Mouse (Mus musculus) stomach, embryonic 14.5 days (tissue): ENCODE results near the gene Cdk14. TPM values are rescaled to one million over a fixed set of nuclear protein-coding genes. Genes with fewer than 3 reads are reported as not detected.
"Not testable (repeated sequence)": the region's sequence is repeated elsewhere in the genome, so short reads cannot be mapped to it uniquely, and the experiment has no call there.

Experiments used
- ATAC-seq: fragments of 200-750 bp; cut with Nextera tagmentation; 2 replicates; pipeline ENCODE4 v1.8.0; 2017; ENCODE audit warnings: low read depth, moderate TSS enrichment; ENCODE audit not compliant: insufficient number of reproducible peaks, insufficient read depth, low FRiP score
- H3K27ac ChIP-seq: fragments of 300-500 bp; sonication (generic); 2 replicates; pipeline ENCODE4 v1.5.1; 2014; ENCODE audit warnings: mild to moderate bottlenecking, low read length, moderate library complexity, mixed read lengths
- H3K27me3 ChIP-seq: fragments of 300-500 bp; sonication (generic); 2 replicates; pipeline ENCODE4 v1.6.1; 2014; ENCODE audit warnings: low read length, control low read depth, mixed read lengths; ENCODE audit not compliant: control insufficient read depth, insufficient read depth
- H3K36me3 ChIP-seq: fragments of 300-500 bp; sonication (generic); 2 replicates; pipeline ENCODE4 v1.6.1; 2014; ENCODE audit warnings: mild to moderate bottlenecking, control low read depth, low read length, moderate library complexity, mixed read lengths; ENCODE audit not compliant: control insufficient read depth, insufficient read depth
- H3K4me1 ChIP-seq: fragments of 300-500 bp; sonication (generic); 2 replicates; pipeline ENCODE4 v1.6.1; 2014; ENCODE audit warnings: low read length, control low read depth, mixed read lengths; ENCODE audit not compliant: control insufficient read depth, insufficient read depth
- H3K4me2 ChIP-seq: fragments of 300-500 bp; sonication (generic); replicated peaks from 2 replicates; pipeline ENCODE4 v1.6.1; 2014; ENCODE audit warnings: low read depth, low read length, control low read depth
- H3K4me3 ChIP-seq: fragments of 300-500 bp; sonication (generic); 2 replicates; pipeline ENCODE4 v1.5.1; 2014; ENCODE audit warnings: low read depth, low read length, control low read depth
- H3K9ac ChIP-seq: fragments of 300-500 bp; sonication (generic); replicated peaks from 2 replicates; pipeline ENCODE4 v1.6.1; 2014; ENCODE audit warnings: low read depth, mild to moderate bottlenecking, control low read depth, low read length, moderate library complexity, mixed read lengths
- H3K9me3 ChIP-seq: fragments of 300-500 bp; sonication (generic); 2 replicates; pipeline ENCODE4 v1.6.1; 2016; ENCODE audit warnings: low read depth, low read length, control low read depth; ENCODE audit not compliant: control insufficient read depth
- WGBS: fragments of 180-500 bp; shearing (Covaris S2); extraction: QIAGEN DNeasy Blood & Tissue Kit; methylation state at CpG from one replicate; pipeline ENCODE4 v1.1.7; 2014; 5-methylcytosine and 5-hydroxymethylcytosine counted together
- polyA plus RNA-seq: library from polyadenylated mRNA; unstranded; fragments of >200 nt; fragmentation: Nextera tagmentation; extraction: Ambion mirVana; gene quantifications from 2 replicates; pipeline ENCODE4 v1.2.1, GENCODE M21; 2014

The Cdk14 gene
- polyA plus RNA-seq, 1 experiment from 2014 or later: 28.3 TPM

DNA sequence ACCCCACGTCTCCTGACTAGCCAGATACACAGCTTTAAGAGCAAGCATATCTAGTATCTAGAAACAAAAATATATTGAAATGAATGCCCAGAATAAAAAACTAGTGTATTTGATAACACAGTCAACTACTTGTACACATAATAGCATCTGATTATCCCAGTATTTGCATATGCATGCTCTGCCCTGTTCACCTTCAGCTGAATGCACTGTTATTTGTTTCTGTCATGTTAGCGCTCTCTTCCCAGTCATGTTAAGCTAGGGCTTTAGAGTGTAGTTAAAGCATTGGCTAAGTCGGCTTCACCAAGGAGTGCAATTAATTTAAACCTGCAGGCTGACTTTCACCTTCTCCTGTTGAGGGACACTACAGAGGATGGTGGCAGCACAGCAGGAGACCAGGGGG, 490.5 kb downstream of the Cdk14 start:
- H3K9me3 ChIP-seq: no peaks in the 10 kb centered on the region
- no peak overlapping the region for H3K27ac ChIP-seq
- H3K4me1 ChIP-seq: no peaks in the 10 kb centered on the region
- H3K27me3 ChIP-seq: no peaks in the 10 kb centered on the region
- no peaks in the 10 kb centered on the region for H3K36me3 ChIP-seq
- no peak overlapping the region for H3K4me2 ChIP-seq
- H3K9ac ChIP-seq: no peak overlapping the region
- no peak overlapping the region for H3K4me3 ChIP-seq
- 60% methylated on average over 3 of the region's 3 CpGs for WGBS
- no peak for ATAC-seq

DNA sequence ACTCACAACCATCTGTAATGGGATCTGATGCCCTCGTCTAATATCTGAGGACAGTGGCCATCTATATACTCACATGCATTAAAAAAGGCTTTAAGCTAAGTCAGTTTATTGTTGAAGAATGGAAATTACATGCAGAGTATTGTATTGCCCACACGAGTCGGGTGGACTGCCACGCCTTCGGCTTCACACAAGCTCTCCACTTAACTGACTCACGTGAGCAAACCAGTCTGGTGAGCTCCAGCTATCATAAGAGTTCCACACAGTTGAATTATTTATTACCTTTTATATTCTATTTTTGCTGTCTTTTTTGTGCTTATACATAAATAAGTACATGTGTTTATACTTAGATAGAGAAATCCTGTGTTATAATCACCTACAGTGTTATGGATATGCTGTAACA, 495.2 kb downstream of the Cdk14 start:
- Histone ChIP-seq H3K9ac (no peak overlapping the region), H3K9me3 (no peaks in the 10 kb centered on the region), H3K27me3 (no peaks in the 10 kb centered on the region), H3K4me3 (no peak overlapping the region), H3K4me1 (no peaks in the 10 kb centered on the region), H3K4me2 (no peak overlapping the region), H3K36me3 (no peaks in the 10 kb centered on the region), H3K27ac (no peak overlapping the region)
- ATAC-seq: no peak
- 78% methylated on average over 6 of the region's 6 CpGs for WGBS

DNA sequence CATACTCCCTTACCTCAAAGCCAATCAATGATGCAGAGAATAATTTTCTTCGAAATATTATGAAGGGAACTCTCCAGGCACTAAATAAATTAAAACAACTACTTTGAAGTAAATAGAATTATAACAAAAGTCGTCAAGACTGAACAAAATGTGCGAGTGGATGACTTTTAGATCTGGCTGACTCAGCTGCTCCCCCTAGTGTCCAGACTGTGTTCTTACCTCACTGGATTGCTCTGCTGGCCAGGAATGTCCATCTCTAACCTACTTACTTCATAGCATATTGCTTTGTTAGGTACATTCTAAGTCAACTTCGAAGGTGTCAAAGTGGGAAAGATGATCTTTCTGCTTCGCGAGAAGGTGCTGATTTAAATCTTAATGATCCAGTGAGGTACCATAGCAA, 501.7 kb downstream of the Cdk14 start:
- ATAC-seq: no peak
- no peak overlapping the region for H3K4me3 ChIP-seq
- no peaks in the 10 kb centered on the region for H3K9me3 ChIP-seq
- H3K9ac ChIP-seq: no peak overlapping the region
- H3K4me2 ChIP-seq: no peak overlapping the region
- no peak overlapping the region for H3K27ac ChIP-seq
- H3K36me3 ChIP-seq: no peaks in the 10 kb centered on the region
- no peaks in the 10 kb centered on the region for H3K4me1 ChIP-seq
- H3K27me3 ChIP-seq: no peaks in the 10 kb centered on the region
- 12% methylated on average over 6 of the region's 6 CpGs for WGBS

- Histone ChIP-seq H3K36me3 (no peaks in the 10 kb centered on the region), H3K27me3 (no peaks in the 10 kb centered on the region), H3K27ac (no peak overlapping the region), H3K4me2 (no peak overlapping the region), H3K9me3 (no peaks in the 10 kb centered on the region), H3K4me3 (no peak overlapping the region), H3K9ac (no peak overlapping the region), H3K4me1 (no peaks in the 10 kb centered on the region)
- no peak for ATAC-seq
- WGBS: 79% methylated on average over 7 of the region's 7 CpGs
Measured at GRCm38 (mm10) chr5:4917743-4918142, 502.4 kb downstream of the Cdk14 start.

DNA sequence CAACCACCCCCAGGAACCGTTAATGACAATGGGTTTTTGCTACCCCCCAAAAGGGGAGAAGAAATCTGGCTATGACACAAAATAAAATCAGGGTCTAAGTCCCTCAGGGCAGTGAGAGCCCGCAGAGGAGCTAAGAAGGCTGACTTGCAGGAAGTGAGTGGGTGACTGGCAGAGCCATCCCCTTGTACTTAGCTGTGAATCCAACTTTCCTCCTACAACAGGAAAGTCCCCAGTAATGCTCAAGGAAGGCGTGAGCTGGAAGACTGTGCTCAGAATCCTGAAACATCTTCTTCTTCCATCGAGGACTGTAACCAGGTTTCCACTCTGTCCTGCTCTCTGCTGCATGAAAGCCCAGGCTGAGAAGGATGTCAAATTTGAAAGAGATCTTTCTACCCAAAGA, 502.8 kb downstream of the Cdk14 start:
- WGBS: 88% methylated on average over 4 of the region's 4 CpGs
- no peak overlapping the region for H3K27ac ChIP-seq
- no peaks in the 10 kb centered on the region for H3K9me3 ChIP-seq
- no peak for ATAC-seq
- no peaks in the 10 kb centered on the region for H3K27me3 ChIP-seq
- no peak overlapping the region for H3K4me3 ChIP-seq
- H3K4me2 ChIP-seq: no peak overlapping the region
- no peaks in the 10 kb centered on the region for H3K36me3 ChIP-seq
- 0 out of 2 replicates have a peak, but pooled peaks cover under 1% of the 10 kb centered on the region for H3K4me1 ChIP-seq
- no peak overlapping the region for H3K9ac ChIP-seq

GRCm38 (mm10) chr5:4916390-4917273, 503.5 kb downstream of the Cdk14 start:
- Histone ChIP-seq H3K4me3 (no peak overlapping the region), H3K36me3 (no peaks in the 10 kb centered on the region), H3K9me3 (no peaks in the 10 kb centered on the region), H3K4me2 (no peak overlapping the region), H3K27me3 (no peaks in the 10 kb centered on the region), H3K4me1 (0 out of 2 replicates have a peak, but pooled peaks cover 3% of the 10 kb centered on the region), H3K27ac (no peak overlapping the region), H3K9ac (no peak overlapping the region)
- WGBS: 88% methylated on average over 10 of the region's 10 CpGs
- no peak for ATAC-seq

- ATAC-seq, H3K4me3 ChIP-seq: not testable (repeated sequence)
- WGBS: 78% methylated on average over 3 of the region's 3 CpGs
Measured at GRCm38 (mm10) chr5:4904911-4905310, 515.2 kb downstream of the Cdk14 start.

GRCm38 (mm10) chr5:4898241-4898640, 521.9 kb downstream of the Cdk14 start:
- no peak overlapping the region for H3K27ac ChIP-seq
- H3K4me2 ChIP-seq: no peak overlapping the region
- H3K9me3 ChIP-seq: no peaks in the 10 kb centered on the region
- H3K36me3 ChIP-seq: no peaks in the 10 kb centered on the region
- WGBS: 85% methylated on average over 2 of the region's 2 CpGs
- H3K27me3 ChIP-seq: no peaks in the 10 kb centered on the region
- no peak overlapping the region for H3K4me3 ChIP-seq
- H3K4me1 ChIP-seq: peaks cover 3% of the 10 kb centered on the region; the same call in 1 of the 2 replicates
- no peak overlapping the region for H3K9ac ChIP-seq
- ATAC-seq: no peak

More at GRCm38 (mm10) chr5:4904911-4905310, 515.2 kb downstream of the Cdk14 start:
- H3K27ac ChIP-seq, H3K36me3 ChIP-seq, H3K9ac ChIP-seq, H3K27me3 ChIP-seq, H3K4me1 ChIP-seq, H3K9me3 ChIP-seq, H3K4me2 ChIP-seq: not testable (repeated sequence)
